In the genomic region with DNA sequence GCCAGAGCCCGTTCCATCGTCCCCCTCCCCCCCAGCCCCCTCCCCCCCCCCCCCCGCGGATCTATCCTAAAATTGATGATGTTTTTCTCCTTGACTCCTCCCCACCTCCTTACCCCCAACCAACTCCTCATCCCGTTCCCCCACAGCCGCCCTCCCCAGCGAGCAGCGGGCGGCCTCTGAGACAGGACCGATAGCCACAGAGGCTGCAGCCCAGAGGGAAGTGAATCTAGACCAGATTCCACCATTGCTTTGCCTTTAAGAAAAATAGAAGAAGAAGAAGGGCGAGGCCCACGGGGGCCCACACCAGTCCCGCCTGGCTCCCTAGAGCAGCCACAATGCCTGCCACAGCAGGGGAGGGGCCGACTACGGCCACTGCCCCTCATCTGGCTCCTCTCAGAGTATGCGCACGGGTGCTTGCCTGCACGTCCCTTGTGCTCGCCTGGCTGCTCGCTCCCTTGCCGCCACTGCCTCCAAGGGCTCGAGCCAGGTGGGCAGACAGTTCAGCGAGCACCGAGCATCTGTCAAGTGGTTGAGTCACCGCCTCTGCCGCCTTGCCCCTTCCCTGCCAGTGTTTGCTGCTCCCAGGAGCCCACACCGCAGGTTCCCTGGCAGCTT, we compare ENCODE assay signal across 8 mouse cellular contexts.
A peak's percentile ranks its signal among the peaks of the same experiment; 100 is the strongest.
DNase-seq lines count a peak whose midpoint lies in the region; ATAC-seq lines count a peak whose summit lies in the region.

No protein-coding gene starts in this region.

- no peak for DNase-seq in lung, postnatal 36 days
- DNase-seq in kidney, adult 9 months, result peak; percentile 37
- DNase-seq in layer of hippocampus, postnatal 14 days (ENCODE audit: low spot score in 2 of 2), result no peak
- no peak for DNase-seq in spleen, postnatal 14 days (ENCODE audit: low spot score in 2 of 2)
- no peak for DNase-seq in cerebellum, postnatal 4 days (ENCODE audit: low spot score in 2 of 2)

- no peaks in the 10 kb centered on the region for H3K27me3 ChIP-seq in lung, embryonic 15.5 days
- no peaks in the 10 kb centered on the region for H3K27me3 ChIP-seq in embryonic facial prominence, embryonic 13.5 days
- no peaks in the 10 kb centered on the region for H3K27me3 ChIP-seq in neural tube, embryonic 13.5 days

- peak overlapping the region; percentile 13; the same call in 1 of the 2 replicates for H3K4me2 ChIP-seq in lung, embryonic 15.5 days
- peak overlapping the region; percentile 48 for H3K4me2 ChIP-seq in embryonic facial prominence, embryonic 13.5 days
- peak overlapping the region; percentile 52 for H3K4me2 ChIP-seq in neural tube, embryonic 13.5 days

- no peaks in the 10 kb centered on the region for H3K36me3 ChIP-seq in lung, embryonic 15.5 days
- no peaks in the 10 kb centered on the region for H3K36me3 ChIP-seq in embryonic facial prominence, embryonic 13.5 days
- no peaks in the 10 kb centered on the region for H3K36me3 ChIP-seq in neural tube, embryonic 13.5 days

- H3K27ac ChIP-seq in lung, embryonic 15.5 days, result no peak overlapping the region
- H3K27ac ChIP-seq in embryonic facial prominence, embryonic 13.5 days, result no peak overlapping the region
- no peak overlapping the region for H3K27ac ChIP-seq in neural tube, embryonic 13.5 days (replicated peaks)

- H3K9me3 ChIP-seq in lung, embryonic 15.5 days, result no peaks in the 10 kb centered on the region
- H3K9me3 ChIP-seq in embryonic facial prominence, embryonic 13.5 days, result no peaks in the 10 kb centered on the region
- no peaks in the 10 kb centered on the region for H3K9me3 ChIP-seq in neural tube, embryonic 13.5 days

- no peaks in the 10 kb centered on the region for H3K4me1 ChIP-seq in lung, embryonic 15.5 days
- H3K4me1 ChIP-seq in embryonic facial prominence, embryonic 13.5 days, result no peaks in the 10 kb centered on the region
- no peaks in the 10 kb centered on the region for H3K4me1 ChIP-seq in neural tube, embryonic 13.5 days (replicated peaks)

- ATAC-seq in lung, embryonic 15.5 days (ENCODE audit: borderline replicate concordance, extremely low read depth, low FRiP score, low TSS enrichment), result no peak
- ATAC-seq in embryonic facial prominence, embryonic 13.5 days (ENCODE audit: insufficient number of reproducible peaks, insufficient read depth, low FRiP score, low TSS enrichment, low read depth), result no peak
- no peak; the same call in 1 of the 2 replicates for ATAC-seq in neural tube, embryonic 13.5 days (ENCODE audit: low read depth)

- 53% methylated on average over 24 of the region's 27 CpGs for WGBS in lung, embryonic 15.5 days
- 52% methylated on average over 23 of the region's 27 CpGs for WGBS in embryonic facial prominence, embryonic 13.5 days
- WGBS in neural tube, embryonic 13.5 days, result 35% methylated on average over 22 of the region's 27 CpGs

- no peak overlapping the region for H3K4me3 ChIP-seq in lung, embryonic 15.5 days
- H3K4me3 ChIP-seq in embryonic facial prominence, embryonic 13.5 days, result peak overlapping the region; percentile 21
- H3K4me3 ChIP-seq in neural tube, embryonic 13.5 days, result peak overlapping the region; percentile 29

- H3K9ac ChIP-seq in lung, embryonic 15.5 days, result no peak overlapping the region
- H3K9ac ChIP-seq in embryonic facial prominence, embryonic 13.5 days, result no peak overlapping the region
- H3K9ac ChIP-seq in neural tube, embryonic 13.5 days, result peak overlapping the region; percentile 54; the same call in 1 of the 2 replicates
